Mouse (Mus musculus) lung, postnatal 25 days (tissue): ENCODE data around the gene Asxl1.
A peak's percentile ranks its signal among the peaks of the same experiment; 100 is the strongest.
"Not testable (repeated sequence)": the region's sequence is repeated elsewhere in the genome, so short reads cannot be mapped to it uniquely, and the experiment has no call there.

Experiments
- DNase-seq: peaks from one replicate; pipeline ENCODE4 v3.0.0; 2022; ENCODE audit warnings: low spot score

The Asxl1 gene

DNA sequence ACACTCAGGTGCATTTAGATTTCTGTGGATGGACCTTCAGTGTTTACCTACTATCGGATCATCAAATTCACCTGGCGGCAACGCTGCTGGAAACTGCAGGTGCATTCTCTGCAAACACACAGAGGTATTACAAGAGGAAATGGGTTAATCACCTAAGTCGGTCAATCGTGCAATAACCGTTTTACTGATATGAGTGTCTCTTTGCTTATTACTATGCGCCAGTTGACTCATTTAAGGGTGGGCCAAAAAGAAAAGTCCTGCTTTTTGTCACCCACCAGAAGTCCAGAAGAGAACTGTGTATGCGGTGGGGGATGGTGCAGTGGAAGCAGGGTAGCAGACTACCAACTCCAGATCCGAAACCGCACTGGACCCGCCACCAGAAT lies 567 bp upstream of the Asxl1 start:
- DNase-seq, result no peak

- peak; percentile 52 for DNase-seq
Observed at GRCm38 (mm10) chr2:153346221-153347182, 873 bp downstream of the Asxl1 start.

GRCm38 (mm10) chr2:153347183-153347781 lies 1.7 kb downstream of the Asxl1 start:
- no peak for DNase-seq

- DNase-seq, result no peak
Observed at GRCm38 (mm10) chr2:153348100-153348831, 2.6 kb downstream of the Asxl1 start.

- DNase-seq, result peak; percentile 42
Observed at GRCm38 (mm10) chr2:153350552-153351181, 5.0 kb downstream of the Asxl1 start.

GRCm38 (mm10) chr2:153354648-153355047 lies 9.0 kb downstream of the Asxl1 start:
- no peak for DNase-seq

- DNase-seq, result no peak
Observed at GRCm38 (mm10) chr2:153356784-153357183, 11.2 kb downstream of the Asxl1 start.

DNA sequence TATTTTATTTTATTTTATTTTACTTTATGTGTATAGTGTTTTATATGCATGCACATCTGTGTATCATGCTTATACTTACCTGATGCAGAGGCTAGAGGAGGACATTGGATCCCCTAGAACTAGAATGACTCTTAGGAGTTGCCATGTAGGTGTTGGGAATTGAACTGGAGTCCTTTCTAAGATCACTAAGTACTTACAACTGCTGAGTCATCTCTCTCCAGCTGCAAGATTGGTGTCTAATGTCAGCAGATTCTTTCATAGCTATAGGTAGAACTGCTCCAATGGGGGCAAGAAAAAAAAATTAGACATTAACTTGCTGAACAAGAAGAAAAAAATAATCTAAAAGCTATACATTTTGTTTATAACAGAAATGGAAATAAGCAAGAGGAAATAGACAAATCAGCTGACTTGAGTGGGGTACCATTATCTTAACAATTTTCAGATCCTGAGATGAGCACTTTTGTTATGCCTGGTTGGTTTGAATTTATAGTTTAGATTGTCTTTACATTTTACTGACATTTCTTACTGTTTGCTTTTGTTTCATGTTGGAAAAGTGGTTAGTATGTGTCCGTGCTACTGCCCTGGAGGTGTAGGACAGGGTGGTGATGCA lies 15.6 kb downstream of the Asxl1 start:
- DNase-seq, result no peak

DNA sequence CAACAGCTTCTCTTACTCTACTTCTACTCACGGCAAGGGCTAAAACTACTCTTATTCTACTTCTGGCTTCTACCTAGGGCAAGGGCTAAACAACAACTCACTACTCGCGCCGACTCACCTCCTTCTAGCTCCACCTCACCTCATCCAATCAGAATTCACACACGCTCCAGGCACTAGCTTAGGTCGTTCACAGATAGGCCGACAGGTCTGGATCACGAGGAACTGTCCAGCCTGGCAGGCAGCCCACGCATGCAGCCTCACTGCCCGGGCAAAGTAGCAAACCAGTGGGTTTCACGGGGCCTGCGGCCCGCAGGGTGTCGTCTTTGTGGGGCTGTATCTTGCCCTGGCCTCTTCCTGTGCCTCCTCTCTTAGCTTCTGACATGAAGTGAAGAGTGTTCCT lies 18.9 kb downstream of the Asxl1 start:
- not testable (repeated sequence) for DNase-seq

GRCm38 (mm10) chr2:153370871-153371270 lies 25.2 kb downstream of the Asxl1 start:
- no peak for DNase-seq

- DNase-seq, result no peak
Observed at GRCm38 (mm10) chr2:153375380-153375779, 29.8 kb downstream of the Asxl1 start.

GRCm38 (mm10) chr2:153380479-153380878 lies 34.9 kb downstream of the Asxl1 start:
- DNase-seq, result no peak

DNA sequence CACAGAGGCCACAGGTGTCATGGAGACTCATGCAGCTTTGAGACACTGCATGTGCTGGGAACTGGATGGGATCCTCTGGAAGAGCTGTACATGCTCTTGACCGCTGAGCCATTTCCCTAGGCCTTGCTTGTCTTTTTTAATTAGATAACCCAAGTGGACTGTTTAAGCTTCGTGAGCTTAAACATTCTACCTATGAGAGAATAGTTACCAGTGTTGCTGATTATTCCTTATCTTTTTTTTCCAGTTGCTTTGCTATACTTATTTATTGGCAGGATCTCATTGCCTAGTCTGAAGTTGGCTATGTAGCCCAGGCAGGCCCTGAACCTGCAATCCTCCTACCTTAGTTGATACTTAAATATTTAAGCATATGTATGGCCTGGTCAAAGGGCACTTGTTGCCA lies 44.2 kb downstream of the Asxl1 start:
- DNase-seq, result no peak

DNA sequence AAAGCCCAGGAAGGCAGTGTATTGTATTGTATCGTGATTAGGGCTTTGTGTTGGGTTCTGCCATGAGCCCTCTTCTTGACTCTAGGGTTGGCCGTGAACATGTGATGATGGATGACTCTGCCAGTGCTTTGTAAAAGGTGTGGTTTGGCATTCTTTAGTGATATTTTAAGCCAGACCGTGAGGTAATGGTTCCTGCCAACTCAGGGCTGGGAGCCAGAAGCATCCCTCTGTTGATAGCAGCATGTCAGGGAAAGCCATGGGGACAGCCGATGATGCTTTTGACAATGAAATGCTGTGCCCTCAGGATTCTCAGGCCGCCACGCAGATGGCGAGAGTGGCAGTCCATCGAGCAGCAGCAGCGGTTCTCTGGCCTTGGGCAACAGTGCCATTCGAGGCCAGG lies 47.4 kb downstream of the Asxl1 start:
- DNase-seq, result no peak

GRCm38 (mm10) chr2:153397790-153398515 lies 52.3 kb downstream of the Asxl1 start:
- no peak for DNase-seq

DNA sequence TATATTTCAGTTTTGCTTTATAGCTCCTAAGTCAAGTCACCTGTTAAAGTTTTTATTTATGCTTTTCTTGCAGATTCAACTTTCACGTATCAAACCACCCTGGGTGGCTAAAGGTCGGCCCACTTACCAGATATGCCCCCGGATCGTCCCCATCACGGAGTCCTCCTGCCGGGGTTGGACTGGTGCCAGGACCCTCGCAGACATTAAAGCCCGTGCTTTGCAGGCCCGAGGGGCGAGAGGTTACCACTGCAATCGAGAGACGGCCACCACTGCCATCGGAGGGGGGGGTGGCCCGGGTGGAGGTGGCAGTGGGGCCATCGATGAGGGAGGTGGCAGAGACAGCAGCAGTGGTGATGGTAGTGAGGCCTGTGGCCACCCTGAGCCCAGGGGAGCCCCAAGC lies 53.5 kb downstream of the Asxl1 start:
- no peak for DNase-seq

- DNase-seq, result no peak
Observed at GRCm38 (mm10) chr2:153404062-153404461, 58.4 kb downstream of the Asxl1 start.

DNA sequence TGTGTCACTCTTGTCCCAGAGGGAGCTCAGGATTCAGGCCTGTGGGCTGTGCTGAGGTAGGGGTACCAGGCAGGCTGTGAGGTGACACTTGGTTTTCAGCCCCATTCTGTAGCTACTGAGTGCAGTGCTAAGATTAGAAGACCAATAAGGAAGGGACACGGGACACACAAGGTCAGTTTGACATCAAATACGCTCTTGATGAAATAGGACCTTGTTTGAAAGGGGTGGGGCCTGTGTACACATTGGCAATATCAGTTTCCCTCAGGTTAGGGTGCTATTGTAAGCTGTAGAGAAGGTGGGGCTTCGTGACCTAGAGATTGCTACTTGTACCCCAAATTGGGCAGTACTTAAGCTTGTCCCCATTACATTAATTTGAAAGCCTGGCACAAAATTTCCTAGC lies 59.3 kb downstream of the Asxl1 start:
- DNase-seq, result no peak

DNA sequence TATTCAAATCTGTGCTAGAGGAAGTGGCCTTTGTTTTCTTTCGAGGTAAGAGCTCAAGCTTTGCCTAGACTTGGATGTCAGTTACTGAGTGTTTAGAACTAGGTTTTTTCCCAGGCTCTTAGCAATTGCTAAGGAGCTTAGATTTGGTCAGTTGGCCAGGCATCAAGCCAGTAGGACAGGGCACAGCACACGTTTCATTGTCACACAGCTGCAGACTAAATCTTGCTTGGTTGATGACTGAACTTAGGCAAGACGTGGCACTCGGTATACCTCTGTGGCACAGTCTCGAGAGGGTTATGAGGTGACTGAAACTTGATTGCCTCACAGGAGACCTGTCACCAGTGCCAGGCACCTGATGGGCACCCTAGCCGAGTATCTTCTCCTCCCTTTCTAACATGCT lies 61.3 kb downstream of the Asxl1 start:
- no peak for DNase-seq

- no peak for DNase-seq
Observed at GRCm38 (mm10) chr2:153408971-153409370, 63.3 kb downstream of the Asxl1 start.

DNA sequence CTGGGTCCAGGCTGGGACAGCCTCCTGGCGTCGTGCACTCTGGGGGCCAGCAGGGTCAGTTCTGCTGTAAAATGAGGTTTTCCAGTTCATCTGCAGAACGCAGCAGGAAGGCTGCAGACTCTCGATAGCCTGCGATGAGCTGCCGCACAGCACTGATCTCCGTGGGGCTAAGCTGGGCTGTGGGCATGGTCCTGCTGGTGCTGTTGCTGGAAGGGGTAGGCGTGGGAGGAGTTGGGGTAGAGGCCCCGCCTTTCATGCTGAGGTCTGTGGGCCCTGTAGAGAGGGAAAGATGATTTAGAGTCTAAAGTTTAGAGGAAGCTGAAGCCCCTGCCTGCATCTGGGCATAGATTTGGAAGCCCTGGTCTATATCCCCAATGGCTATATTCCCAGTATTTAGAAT lies 65.9 kb downstream of the Asxl1 start:
- no peak for DNase-seq
